Mouse (Mus musculus): ENCODE data around the gene Cyld. TPM values are rescaled to one million over a fixed set of nuclear protein-coding genes. Genes with fewer than 3 reads are reported as not detected.
A peak's percentile ranks its signal among the peaks of the same experiment; 100 is the strongest.

The Cyld gene
- polyA plus RNA-seq, 1 experiment from 2014 or later = 4.6 TPM

- 32% methylated on average over 7 of the region's 7 CpGs for WGBS (ENCODE audit: insufficient replicate concordance)
- DNase-seq (peak; percentile 11), ATAC-seq (no peak)
- Histone ChIP-seq H3K9me3 (ENCODE audit: low read length) (no peaks in the 10 kb centered on the region), H3K4me1 (ENCODE audit: insufficient read depth) (peaks cover 6% of the 10 kb centered on the region; the same call in 1 of the 2 replicates), H3K36me3 (replicated peaks; ENCODE audit: insufficient read depth, low read length) (no peaks in the 10 kb centered on the region), H3K4me2 (ENCODE audit: low read depth, low read length) (peak overlapping the region; percentile 10; the same call in 1 of the 2 replicates), H3K27me3 (ENCODE audit: insufficient read depth, low read length) (no peaks in the 10 kb centered on the region), H3K9ac (replicated peaks) (no peak overlapping the region), H3K4me3 (ENCODE audit: low read depth, low read length) (no peak overlapping the region), H3K27ac (ENCODE audit: low read depth) (no peak overlapping the region)
- no peak for TF ChIP-seq CTCF (IDR thresholded peaks at IDR 0.05; ENCODE audit: low read depth)
- no peak for TF ChIP-seq EP300 (IDR thresholded peaks at IDR 0.05; ENCODE audit: low read depth)
These were observed 4.9 kb upstream of the Cyld start for GRCm38 (mm10) chr8:88691961-88692360.

- DNase-seq (peak; percentile 6), ATAC-seq (no peak)
- Histone ChIP-seq H3K27ac (ENCODE audit: low read depth) (no peak overlapping the region), H3K27me3 (ENCODE audit: insufficient read depth, low read length) (no peaks in the 10 kb centered on the region), H3K4me2 (ENCODE audit: low read depth, low read length) (no peak overlapping the region), H3K9me3 (ENCODE audit: low read length) (no peaks in the 10 kb centered on the region), H3K36me3 (replicated peaks; ENCODE audit: insufficient read depth, low read length) (no peaks in the 10 kb centered on the region), H3K4me3 (ENCODE audit: low read depth, low read length) (no peak overlapping the region), H3K4me1 (ENCODE audit: insufficient read depth) (peaks cover 10% of the 10 kb centered on the region), H3K9ac (replicated peaks) (no peak overlapping the region)
- 77% methylated on average over 6 of the region's 6 CpGs for WGBS (ENCODE audit: insufficient replicate concordance)
- TF ChIP-seq EP300 (IDR thresholded peaks at IDR 0.05; ENCODE audit: low read depth) (no peak), CTCF (IDR thresholded peaks at IDR 0.05; ENCODE audit: low read depth) (no peak)
These were observed 4.0 kb upstream of the Cyld start for GRCm38 (mm10) chr8:88692866-88693265.

- ATAC-seq (no peak), DNase-seq (no peak)
- Histone ChIP-seq H3K27ac (ENCODE audit: low read depth) (0 out of 2 replicates have a peak overlapping the region, but pooled peaks have one; percentile 11), H3K4me3 (ENCODE audit: low read depth, low read length) (no peak overlapping the region), H3K36me3 (replicated peaks; ENCODE audit: insufficient read depth, low read length) (no peaks in the 10 kb centered on the region), H3K27me3 (ENCODE audit: insufficient read depth, low read length) (no peaks in the 10 kb centered on the region), H3K4me1 (ENCODE audit: insufficient read depth) (peaks cover 12% of the 10 kb centered on the region), H3K9me3 (ENCODE audit: low read length) (no peaks in the 10 kb centered on the region), H3K9ac (replicated peaks) (no peak overlapping the region), H3K4me2 (ENCODE audit: low read depth, low read length) (no peak overlapping the region)
- WGBS (ENCODE audit: insufficient replicate concordance) = 82% methylated on average over 4 of the region's 4 CpGs
- no peak for TF ChIP-seq EP300 (IDR thresholded peaks at IDR 0.05; ENCODE audit: low read depth)
- TF ChIP-seq CTCF (IDR thresholded peaks at IDR 0.05; ENCODE audit: low read depth) = no peak
These were observed 3.5 kb upstream of the Cyld start for GRCm38 (mm10) chr8:88693376-88693775.

DNA sequence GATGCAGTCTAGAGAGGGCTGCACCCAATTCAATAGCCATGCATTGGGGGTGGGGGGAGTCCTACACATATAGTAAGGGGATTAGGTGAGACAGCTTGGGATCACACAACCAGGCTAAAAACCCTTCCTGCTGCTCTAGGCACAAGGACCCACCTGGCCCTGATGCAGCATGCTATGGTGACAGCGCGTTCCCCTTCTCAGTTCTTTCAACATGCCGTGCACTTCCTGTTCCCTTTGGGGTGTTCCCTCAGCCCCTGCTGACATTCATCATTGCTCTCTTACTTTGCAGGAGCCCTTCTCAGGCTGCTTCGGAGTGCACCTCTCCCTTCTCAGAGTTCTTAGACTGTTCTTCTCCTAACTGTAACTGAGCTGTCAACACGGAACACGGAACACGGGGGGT, 2.5 kb upstream of the Cyld start:
- Histone ChIP-seq H3K27ac (ENCODE audit: low read depth) (peak overlapping the region; percentile 66; the same call in 1 of the 2 replicates), H3K36me3 (replicated peaks; ENCODE audit: insufficient read depth, low read length) (no peaks in the 10 kb centered on the region), H3K4me1 (ENCODE audit: insufficient read depth) (peaks cover 12% of the 10 kb centered on the region), H3K4me3 (ENCODE audit: low read depth, low read length) (no peak overlapping the region), H3K4me2 (ENCODE audit: low read depth, low read length) (no peak overlapping the region), H3K9ac (replicated peaks) (no peak overlapping the region), H3K27me3 (ENCODE audit: insufficient read depth, low read length) (no peaks in the 10 kb centered on the region), H3K9me3 (ENCODE audit: low read length) (no peaks in the 10 kb centered on the region)
- WGBS (ENCODE audit: insufficient replicate concordance) = 32% methylated on average over 7 of the region's 7 CpGs
- ATAC-seq (no peak), DNase-seq (peak; percentile 42)
- TF ChIP-seq CTCF (IDR thresholded peaks at IDR 0.05; ENCODE audit: low read depth) (no peak), EP300 (IDR thresholded peaks at IDR 0.05; ENCODE audit: low read depth) (no peak)

DNA sequence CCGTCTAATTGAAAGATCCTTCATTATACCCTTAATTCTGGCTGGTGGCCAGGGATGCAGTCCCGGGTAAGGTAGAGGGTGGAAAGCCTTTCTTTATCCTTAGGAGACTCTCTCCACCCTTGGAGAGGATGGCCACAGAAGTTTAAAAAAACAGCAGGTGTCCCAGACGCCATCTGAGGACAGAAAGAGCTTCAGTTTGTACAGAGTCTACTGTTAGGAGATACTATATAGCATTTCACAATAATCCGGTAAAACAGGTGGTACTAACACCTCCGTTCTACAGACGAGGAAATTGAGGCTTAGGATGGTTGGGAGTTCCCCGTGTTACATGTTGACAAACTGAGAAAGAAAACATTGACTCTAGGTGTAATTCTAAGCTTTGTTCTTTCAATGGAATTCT, 600 bp upstream of the Cyld start:
- Histone ChIP-seq H3K27ac (ENCODE audit: low read depth) (peak overlapping the region; percentile 4; the same call in 1 of the 2 replicates), H3K9ac (replicated peaks) (no peak overlapping the region), H3K4me2 (ENCODE audit: low read depth, low read length) (peak overlapping the region; percentile 68), H3K27me3 (ENCODE audit: insufficient read depth, low read length) (no peaks in the 10 kb centered on the region), H3K4me3 (ENCODE audit: low read depth, low read length) (peak overlapping the region; percentile 90), H3K36me3 (replicated peaks; ENCODE audit: insufficient read depth, low read length) (no peaks in the 10 kb centered on the region), H3K4me1 (ENCODE audit: insufficient read depth) (peaks cover 12% of the 10 kb centered on the region), H3K9me3 (ENCODE audit: low read length) (no peaks in the 10 kb centered on the region)
- DNase-seq = no peak
- 18% methylated on average over 7 of the region's 7 CpGs for WGBS (ENCODE audit: insufficient replicate concordance)
- no peak for ATAC-seq
- TF ChIP-seq CTCF (IDR thresholded peaks at IDR 0.05; ENCODE audit: low read depth) (no peak), EP300 (IDR thresholded peaks at IDR 0.05; ENCODE audit: low read depth) (no peak)

DNA sequence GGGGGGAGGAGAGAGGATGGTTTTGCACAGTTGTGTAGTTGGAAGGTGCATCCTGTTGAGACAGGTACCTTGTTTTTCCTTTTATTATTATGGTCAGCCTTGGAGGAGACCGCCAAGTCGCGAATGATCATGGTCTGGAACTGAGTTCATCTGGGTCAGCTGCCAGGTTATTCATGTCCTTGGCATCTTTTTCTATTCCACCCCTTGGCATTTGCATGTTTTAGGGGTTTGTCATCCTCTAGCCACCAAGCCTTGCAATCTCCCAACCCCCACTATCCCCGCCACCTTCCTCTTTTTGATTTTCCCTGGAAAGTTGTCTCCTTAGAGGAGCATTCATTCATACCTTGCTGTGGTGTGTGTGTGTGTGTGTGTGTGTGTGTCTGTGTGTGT, 809 bp downstream of the Cyld start:
- Histone ChIP-seq H3K36me3 (replicated peaks; ENCODE audit: insufficient read depth, low read length) (no peaks in the 10 kb centered on the region), H3K27ac (ENCODE audit: low read depth) (peak overlapping the region; percentile 96)
- no peak for TF ChIP-seq EP300 (IDR thresholded peaks at IDR 0.05; ENCODE audit: low read depth)
- TF ChIP-seq CTCF (IDR thresholded peaks at IDR 0.05; ENCODE audit: low read depth) = no peak

More for the DNA sequence above, 809 bp downstream of the Cyld start:
- Histone ChIP-seq H3K9me3 (ENCODE audit: low read length) (no peaks in the 10 kb centered on the region), H3K9ac (replicated peaks) (peak overlapping the region; percentile 84), H3K4me2 (ENCODE audit: low read depth, low read length) (peak overlapping the region; percentile 70), H3K4me3 (ENCODE audit: low read depth, low read length) (peak overlapping the region; percentile 90), H3K4me1 (ENCODE audit: insufficient read depth) (peaks cover 12% of the 10 kb centered on the region), H3K27me3 (ENCODE audit: insufficient read depth, low read length) (no peaks in the 10 kb centered on the region)
- DNase-seq (no peak), ATAC-seq (no peak)
- WGBS (ENCODE audit: insufficient replicate concordance) = 22% methylated on average over 4 of the region's 4 CpGs
